Mouse (Mus musculus): Measurements from ENCODE around the gene Cops6.

Gene Cops6

GRCm38 (mm10) chr5:138160842-138161665 is at the start of gene Cops6:
Gene Cops6 (plus strand): TSS chr5:138161071.
- DNase-seq (ENCODE audit: low spot score in 2 of 2) = peak; percentile 88 to 93

- DNase-seq (ENCODE audit: low spot score in 2 of 2) = peak; percentile 67 to 83
These were observed 44.3 kb upstream of the Cops6 start, which contains the start of gene Zscan21 for GRCm38 (mm10) chr5:138116255-138117198. Gene Zscan21 (plus strand): TSS chr5:138116903.

GRCm38 (mm10) chr5:138117199-138118015 is 43.5 kb upstream of the Cops6 start:
- no peak for DNase-seq (ENCODE audit: low spot score in 2 of 2)

- DNase-seq (ENCODE audit: low spot score in 2 of 2) = no peak
These were observed 42.8 kb upstream of the Cops6 start for GRCm38 (mm10) chr5:138118041-138118440.

- no peak for DNase-seq (ENCODE audit: low spot score in 2 of 2)
These were observed 28.3 kb upstream of the Cops6 start for GRCm38 (mm10) chr5:138132425-138133064.

GRCm38 (mm10) chr5:138137257-138137656 is 23.6 kb upstream of the Cops6 start:
- no peak for DNase-seq (ENCODE audit: low spot score in 2 of 2)

GRCm38 (mm10) chr5:138137935-138138549 is 22.8 kb upstream of the Cops6 start:
- peak in 1 of 2 experiments; percentile 12 for DNase-seq (ENCODE audit: low spot score in 2 of 2)

GRCm38 (mm10) chr5:138138585-138138984 is 22.3 kb upstream of the Cops6 start:
- no peak for DNase-seq (ENCODE audit: low spot score in 2 of 2)

GRCm38 (mm10) chr5:138154390-138154789 is 6.5 kb upstream of the Cops6 start:
- DNase-seq (ENCODE audit: low spot score in 2 of 2) = no peak

- DNase-seq (ENCODE audit: low spot score in 2 of 2) = peak; percentile 57 to 79
These were observed 5.4 kb upstream of the Cops6 start, which contains the start of gene Zfp113 for GRCm38 (mm10) chr5:138155443-138155976. Gene Zfp113 (minus strand): TSS chr5:138155744.

- DNase-seq (ENCODE audit: low spot score in 2 of 2) = no peak
These were observed 578 bp upstream of the Cops6 start for GRCm38 (mm10) chr5:138160224-138160762.

GRCm38 (mm10) chr5:138163046-138163445 is 2.2 kb downstream of the Cops6 start:
- no peak for DNase-seq (ENCODE audit: low spot score in 2 of 2)

GRCm38 (mm10) chr5:138163610-138164009 is 2.7 kb downstream of the Cops6 start:
- DNase-seq (ENCODE audit: low spot score in 2 of 2) = no peak

- DNase-seq (ENCODE audit: low spot score in 2 of 2) = no peak
These were observed 4.7 kb downstream of the Cops6 start for GRCm38 (mm10) chr5:138165594-138165993.

GRCm38 (mm10) chr5:138170936-138171561 is 10.2 kb downstream of the Cops6 start:
- peak; percentile 96 to 98 for DNase-seq (ENCODE audit: low spot score in 2 of 2)

- peak; percentile 90 to 99 for DNase-seq (ENCODE audit: low spot score in 2 of 2)
These were observed 11.0 kb downstream of the Cops6 start, which contains the start of the genes Ap4m1 and Mcm7 for GRCm38 (mm10) chr5:138171695-138172491. Gene Ap4m1 (plus strand): TSS chr5:138172002. Gene Mcm7 (minus strand): TSS chr5:138172422.

GRCm38 (mm10) chr5:138173217-138173616 is 12.3 kb downstream of the Cops6 start:
- no peak for DNase-seq (ENCODE audit: low spot score in 2 of 2)

- peak; percentile 45 to 78 for DNase-seq (ENCODE audit: low spot score in 2 of 2)
These were observed 26.2 kb downstream of the Cops6 start, which contains the start of the genes Taf6 and Cnpy4 for GRCm38 (mm10) chr5:138186950-138187638. Gene Taf6 (minus strand): TSS chr5:138187451. Gene Cnpy4 (plus strand): TSS chr5:138187485.

Measured in cerebellum, postnatal 4 days (tissue).